Mouse (Mus musculus) inflammation-experienced regulatory T-cells, adult 6 months (primary cell): ENCODE results near the gene Arl5c. TPM values are rescaled to one million over a fixed set of nuclear protein-coding genes. Genes with fewer than 3 reads are reported as not detected.
A peak's percentile ranks its signal among the peaks of the same experiment; 100 is the strongest.

ENCODE experiments used
- ATAC-seq: one replicate; pipeline ENCODE4 v1.8.0; 2017
- polyA plus RNA-seq, 3 experiments: library from polyadenylated mRNA; unstranded; fragments of 100-300 nt; shearing (Covaris generic); gene quantifications; one replicate each; pipeline ENCODE4 v1.2.1; 2017

Gene Arl5c
- polyA plus RNA-seq, 3 experiments from 2014 or later, result 43.8 to 60.5 (median 53.2) TPM

DNA sequence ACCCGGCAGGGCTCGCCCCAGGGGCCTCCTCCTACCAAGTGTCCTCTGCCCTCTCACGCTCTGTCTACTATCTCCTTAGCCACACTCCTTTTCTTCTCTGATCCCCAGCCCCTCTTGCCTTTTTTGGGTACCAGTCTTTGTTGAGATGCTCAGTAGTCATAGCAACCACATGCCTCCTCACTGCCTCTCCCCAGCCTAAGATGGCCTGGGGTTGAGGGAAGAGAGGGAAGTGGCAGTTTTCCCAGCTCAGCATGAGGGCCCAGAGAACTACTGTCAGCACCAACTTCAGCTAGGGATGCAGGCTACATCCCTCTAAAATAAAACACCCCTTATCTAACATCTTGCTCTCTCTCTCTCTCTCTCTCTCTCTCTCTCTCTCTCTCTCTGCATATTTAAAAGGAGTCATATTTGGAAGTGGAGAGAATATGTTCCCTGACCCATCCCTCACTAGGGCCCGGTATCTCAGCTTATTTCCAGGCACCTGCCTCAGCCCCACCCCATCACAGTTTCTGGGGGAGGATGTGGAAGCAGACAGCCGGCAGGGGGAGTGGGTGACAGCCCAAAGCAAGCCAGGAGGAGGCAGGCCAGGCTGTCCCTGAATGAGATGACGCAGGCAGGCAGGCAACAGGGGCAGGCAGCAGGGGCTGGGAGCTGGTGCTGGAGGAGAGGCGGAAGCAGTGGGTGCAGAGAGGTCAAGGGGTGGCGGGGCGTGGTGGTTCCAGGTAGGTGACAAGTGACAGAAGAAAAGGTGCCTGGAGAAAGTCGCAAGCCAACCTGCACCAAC, 23.1 kb upstream of the Arl5c start:
- peak; percentile 54 for ATAC-seq

DNA sequence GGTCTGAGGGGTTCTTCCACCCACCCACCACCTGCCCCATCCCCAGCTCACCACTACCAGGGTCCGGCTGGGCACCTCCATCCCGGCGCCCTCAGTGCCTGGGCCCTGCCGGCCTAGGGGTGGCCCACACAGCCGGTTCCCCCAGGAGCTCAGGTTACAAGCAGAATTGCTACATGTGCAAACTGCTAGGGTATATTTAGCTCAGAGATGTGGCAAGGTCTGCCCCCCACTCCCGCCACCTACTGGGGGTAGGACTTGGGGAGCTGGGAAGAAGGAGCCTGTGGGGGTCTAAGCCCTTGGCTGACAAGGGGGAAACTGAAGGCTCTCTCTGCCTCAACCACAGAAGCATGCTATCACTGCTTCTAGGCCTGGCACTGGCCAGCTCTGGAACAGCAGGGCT, 22.2 kb upstream of the Arl5c start:
- ATAC-seq, result no peak

DNA sequence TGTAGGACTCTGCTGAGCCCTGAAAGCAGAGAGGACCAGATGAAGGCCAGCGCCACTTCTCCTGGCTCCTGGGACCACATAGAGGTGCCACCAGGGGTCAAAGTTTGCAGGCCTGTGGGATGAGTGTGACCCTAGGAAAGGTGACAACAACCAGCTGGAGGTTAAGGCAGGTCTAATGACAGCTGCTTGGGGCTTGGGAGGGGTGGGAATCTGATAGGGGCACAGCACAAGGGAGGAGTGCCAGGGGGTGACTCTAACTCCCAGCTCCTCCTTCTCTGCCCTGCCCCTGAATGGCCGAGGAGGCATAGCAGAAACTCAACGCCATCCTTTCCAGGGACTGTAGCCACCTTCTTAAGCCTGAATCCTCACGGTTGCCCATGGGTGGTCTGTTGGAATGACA, 20.8 kb upstream of the Arl5c start:
- ATAC-seq, result no peak

DNA sequence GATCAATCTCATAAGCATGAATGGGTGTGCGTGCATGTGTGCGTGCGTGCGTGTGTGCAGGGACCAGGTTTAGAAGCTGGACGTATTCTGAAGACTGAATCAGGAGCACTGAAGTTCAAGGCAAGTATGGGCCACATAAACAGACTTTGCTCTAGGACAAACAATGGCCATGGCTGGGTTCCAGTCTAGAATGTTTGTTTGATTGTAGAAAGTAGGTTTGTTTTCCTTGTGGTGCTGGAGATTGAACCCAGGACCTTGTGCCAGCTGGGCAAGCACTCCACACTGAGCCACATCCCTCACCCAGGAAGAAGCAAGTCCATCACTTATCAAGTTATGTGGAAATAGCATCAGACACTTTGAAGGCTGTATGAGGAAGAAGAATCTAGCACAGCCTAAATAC, 20.2 kb upstream of the Arl5c start:
- ATAC-seq, result no peak

DNA sequence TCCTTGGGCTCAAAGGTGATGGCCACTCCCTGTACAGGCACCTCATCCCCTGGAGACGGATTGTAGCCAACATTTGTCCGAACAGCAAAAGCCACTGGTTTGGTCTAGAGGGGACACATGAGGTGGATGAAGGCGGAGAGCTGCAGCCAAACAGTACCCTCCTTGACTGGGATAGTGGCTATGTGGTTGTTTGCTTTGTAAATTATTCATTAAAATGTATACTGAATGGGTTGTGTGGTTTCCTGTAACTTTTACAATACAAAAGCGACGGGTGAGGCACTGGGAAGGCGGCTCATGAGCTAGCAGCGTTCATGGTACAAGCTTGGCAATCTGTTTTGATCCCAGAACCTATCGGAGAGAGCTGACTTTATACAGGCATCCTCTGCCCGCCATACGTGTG, 16.9 kb upstream of the Arl5c start:
- no peak for ATAC-seq

DNA sequence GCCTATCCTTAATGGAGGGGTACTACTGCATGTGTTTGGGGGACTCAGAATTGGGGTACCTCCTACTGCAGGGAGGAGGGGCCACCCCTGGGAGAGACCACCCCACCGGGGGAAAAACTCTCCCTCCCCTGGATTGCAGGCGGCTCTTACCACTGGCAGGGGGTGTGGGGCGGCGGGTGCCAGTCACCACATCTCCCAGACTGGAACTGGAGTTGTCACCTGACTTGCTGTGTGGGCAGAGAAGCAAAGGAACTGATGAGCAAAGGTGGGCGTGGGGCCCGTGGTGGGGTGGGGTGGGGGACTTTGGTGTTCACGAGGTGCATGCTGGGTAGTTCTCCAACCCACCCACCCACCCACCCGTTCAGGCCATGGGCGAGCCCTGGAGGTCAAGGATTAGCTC, 15.7 kb upstream of the Arl5c start:
- ATAC-seq, result no peak

DNA sequence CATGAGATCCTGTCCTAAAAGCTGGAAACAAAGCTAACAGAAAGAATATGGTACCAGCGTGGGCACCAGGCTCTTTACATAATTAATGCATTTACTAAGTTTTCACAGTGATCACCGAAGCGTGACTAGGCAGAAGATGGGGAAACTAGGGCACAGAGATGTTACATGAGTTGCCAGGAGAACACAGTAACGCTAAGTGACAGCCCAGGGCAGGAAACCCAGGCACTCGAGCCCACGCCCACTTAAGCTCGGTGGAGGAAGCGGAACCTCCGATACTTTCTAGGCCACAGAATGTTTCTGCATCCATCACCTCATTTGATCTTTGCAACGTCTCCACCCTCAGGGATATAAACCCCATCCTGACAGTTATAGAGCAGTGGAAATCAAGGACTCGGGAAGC, 12.1 kb upstream of the Arl5c start:
- ATAC-seq, result peak; percentile 54

DNA sequence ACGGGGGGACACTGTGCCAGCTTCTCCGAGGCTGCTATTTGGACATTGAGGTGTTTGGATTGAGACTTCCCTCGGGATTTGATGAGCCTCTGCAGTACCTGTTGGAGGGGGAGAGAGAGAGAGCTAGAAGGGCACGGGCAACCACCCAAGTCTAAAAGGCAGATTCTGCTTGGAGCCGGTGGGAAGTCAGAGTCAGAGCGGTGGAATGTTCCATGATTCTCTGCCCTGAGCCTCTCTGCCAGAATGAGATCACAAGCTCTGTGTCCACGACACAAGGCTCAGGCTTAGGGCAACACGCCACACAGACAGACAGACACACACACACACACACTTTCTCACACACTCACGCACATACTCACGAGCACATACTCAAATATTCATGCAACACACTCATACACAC, 9.7 kb upstream of the Arl5c start:
- ATAC-seq, result no peak

DNA sequence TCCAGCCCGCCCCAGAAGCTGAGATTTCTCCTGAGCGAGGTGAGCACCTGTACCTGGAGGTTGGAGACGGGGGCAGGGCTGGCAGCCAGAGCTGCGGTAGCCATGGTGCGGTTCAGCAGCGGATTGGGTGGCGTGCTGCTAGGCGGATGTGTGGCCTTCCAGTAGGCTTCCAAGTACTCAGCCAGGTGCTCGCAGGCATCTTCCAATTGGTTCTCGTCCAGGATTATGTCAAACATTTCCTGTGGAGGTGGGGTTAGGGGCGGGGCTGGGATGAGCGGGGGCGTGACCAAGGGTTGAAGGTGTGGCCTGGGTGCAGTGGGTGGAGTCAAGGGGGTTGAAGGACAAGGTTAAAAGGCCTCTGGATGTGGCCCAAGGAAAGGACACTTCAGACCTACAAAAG, 9.1 kb upstream of the Arl5c start:
- no peak for ATAC-seq

DNA sequence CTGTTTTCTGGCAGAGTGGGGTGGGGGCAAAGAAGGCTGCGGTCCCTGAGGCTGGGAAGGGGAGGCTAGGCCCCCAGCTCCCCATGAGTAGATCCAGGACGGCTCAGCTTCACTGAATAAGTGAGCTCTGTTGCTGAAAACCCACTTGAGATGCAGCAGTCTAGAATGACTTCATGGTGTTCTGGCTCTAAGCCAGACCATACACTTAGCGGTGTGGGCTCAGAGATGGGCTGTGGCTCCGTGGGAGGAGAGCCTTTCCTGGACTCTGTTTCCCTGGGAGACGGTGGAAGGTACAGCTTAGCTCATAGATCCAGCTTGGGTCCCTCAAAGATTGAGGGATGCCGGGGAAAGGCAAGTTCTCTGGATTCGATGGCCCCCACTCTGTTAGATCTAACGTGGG, 8.2 kb upstream of the Arl5c start:
- ATAC-seq, result no peak

DNA sequence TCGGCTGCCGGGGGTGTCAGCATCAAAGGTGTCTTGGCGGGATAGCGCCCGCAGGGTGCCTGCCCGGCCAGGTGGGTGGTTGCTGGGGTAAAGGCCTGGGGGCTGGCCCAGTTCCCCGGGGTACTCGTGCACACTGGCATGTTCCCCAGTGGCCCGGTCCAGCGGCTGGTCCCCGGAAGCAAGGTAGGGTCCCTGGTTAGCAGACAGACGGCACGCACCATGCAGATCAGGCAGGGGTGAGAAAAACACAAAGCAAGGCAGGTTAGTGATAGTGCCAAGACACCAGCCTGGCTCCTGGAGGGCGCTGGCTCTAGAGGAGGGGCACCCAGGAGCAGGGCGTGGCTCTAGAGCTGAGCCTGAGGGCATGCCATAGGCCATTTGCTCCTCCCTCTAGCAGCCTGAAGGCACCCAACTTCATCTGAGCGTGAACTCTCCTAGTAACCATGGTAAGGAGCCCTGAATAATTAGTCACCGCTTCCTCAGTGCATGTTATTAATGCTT, 7.2 kb upstream of the Arl5c start:
- ATAC-seq, result no peak

DNA sequence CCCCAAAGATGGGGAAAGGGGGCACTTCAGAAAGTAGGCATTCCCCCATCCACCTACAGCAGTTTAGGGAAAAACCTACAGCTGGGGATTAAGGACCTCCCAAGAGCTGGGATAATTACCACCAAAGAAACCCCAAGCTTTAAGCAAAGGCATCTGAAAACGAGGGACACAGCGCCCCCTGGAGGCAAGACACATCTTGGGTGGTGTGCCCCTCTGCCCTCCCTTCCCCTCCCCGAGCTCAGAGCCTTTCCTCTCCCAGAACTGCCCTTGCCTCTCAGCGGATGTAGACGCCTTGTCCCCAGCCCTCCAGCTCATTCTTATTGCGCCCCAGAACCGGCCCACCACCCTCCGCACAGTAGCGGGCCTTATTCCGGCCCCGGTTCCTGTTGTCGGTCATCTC, 6.6 kb upstream of the Arl5c start:
- ATAC-seq, result no peak

DNA sequence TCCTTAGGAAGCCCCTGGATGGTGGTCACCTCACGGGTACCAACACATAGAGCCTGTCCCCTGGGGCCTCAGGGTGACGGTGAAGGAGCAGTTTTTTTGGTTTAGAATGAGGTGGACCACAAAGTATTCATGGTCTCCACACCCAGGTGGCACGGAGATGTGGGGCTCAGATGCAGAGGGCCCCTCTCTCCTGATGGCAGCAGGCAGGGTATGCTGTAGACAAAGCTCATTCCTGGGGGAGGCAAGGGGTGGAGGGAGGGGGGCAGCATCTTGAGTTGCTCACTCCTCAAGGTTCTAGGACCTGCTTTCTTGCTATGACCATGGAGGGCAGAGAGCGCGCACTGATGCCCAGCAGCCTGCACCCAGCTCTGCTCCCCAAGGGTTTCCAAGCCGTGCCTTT, 6.0 kb upstream of the Arl5c start:
- ATAC-seq, result no peak

DNA sequence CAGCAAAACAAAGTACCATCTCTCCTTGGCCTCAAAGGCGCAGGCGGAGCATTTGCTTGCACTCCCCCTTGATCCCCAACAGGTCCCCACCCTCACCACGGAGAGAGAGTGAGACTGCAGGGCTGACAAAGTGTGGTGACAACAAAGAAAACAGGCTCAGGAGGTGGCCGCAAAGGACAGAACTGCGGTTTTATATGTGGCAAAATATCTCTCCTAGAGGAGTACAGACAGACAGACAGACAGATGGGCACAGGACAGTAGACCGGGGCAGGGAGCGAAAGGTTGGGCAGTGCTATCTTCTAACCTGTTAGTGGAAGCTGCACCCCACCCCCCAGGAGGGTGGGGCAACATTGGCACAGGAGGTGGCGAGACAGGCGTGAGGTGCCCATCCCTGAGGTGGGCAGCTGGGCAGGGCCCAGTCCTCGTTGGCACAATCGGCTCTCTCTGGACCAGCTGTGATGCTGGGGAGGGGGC, 5.4 kb upstream of the Arl5c start:
- no peak for ATAC-seq

DNA sequence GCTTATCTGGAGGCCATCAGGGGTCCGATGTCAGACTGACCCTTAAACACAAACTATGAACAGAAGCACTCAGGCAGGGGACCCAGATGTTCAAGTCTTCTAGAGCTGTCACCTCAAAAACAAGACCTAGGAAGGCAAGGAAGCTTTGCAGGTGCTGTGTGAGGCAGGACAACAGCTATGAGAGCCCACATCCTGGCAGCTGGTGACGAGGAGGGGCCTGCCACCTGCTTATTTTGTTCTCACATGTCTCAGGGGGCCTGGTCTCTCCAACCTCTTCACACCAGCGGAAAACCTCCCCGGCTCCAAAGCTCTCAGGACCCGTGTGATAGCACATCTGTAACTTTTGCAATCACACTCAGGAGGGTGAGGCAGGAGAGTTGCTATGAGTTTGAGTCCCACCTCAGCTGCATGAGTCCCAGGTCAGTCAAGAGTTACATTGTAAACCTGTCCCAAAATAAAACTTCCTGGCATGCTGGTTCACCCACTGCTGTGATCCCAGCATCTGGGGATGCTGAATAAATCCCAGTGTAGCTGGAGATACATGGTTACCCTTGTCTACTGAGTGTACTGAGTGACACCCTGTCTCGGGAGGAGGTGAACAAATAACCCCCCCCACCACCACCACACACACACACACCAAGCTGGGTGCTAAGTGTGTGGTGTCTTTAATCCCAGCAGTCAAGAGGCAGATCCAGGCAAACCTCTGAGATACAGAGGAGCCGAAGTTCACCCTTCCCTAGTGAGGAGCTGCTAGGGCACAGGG, 4.6 kb upstream of the Arl5c start:
- ATAC-seq, result peak; percentile 50

DNA sequence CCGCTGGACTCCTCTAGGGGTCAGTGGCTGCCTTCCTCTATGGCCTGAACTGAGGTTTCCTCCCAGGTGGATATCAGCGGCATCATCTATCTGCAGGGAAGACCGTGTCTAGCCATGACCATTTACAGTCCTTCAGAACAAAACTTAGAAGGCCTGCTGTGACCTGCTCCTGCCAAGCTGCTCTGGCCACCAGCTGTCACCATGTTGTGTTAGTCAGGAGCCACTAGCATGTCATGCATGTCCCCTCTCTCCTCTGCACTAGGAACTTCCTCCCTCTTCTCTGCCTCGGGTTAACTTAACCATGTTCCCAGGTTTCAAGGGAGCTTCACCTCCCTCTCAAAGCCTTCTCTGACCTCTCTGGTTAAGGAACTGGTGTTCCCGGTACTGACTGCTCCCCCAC, 3.8 kb upstream of the Arl5c start:
- ATAC-seq, result no peak

DNA sequence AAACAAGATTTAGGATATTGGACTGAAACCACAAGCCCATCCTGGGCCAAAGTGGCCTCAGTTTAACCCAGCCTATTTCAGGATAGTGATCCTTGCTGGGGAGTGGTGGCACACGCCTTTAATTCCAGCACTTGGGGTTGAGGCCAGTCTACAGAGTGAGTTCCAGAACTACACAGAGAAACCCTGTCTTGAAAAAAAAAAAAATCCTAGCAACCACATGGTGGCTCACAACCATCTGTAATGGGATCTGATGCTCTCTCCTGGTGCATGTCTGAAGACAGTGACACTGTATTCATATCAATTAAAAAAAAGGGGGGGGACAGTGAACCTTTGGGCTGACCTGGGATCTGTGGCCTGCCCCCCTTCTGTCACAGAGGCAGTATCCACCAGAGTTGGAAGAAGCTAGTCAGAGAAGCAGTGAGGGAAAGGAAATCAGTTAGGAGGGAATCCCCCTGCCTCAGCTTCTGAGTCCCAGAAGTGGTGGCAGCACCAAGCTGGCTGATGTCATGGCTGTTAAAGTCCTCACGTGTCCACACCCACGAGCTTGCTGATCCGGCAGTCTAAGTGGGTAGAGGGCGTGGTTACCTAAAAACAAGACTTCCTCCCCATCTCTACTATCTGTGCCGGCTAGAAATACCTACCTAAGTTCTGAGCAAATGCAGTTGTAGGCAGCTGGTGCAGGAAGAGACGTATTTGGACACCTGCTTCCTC, 3.1 kb upstream of the Arl5c start:
- ATAC-seq, result peak; percentile 77

DNA sequence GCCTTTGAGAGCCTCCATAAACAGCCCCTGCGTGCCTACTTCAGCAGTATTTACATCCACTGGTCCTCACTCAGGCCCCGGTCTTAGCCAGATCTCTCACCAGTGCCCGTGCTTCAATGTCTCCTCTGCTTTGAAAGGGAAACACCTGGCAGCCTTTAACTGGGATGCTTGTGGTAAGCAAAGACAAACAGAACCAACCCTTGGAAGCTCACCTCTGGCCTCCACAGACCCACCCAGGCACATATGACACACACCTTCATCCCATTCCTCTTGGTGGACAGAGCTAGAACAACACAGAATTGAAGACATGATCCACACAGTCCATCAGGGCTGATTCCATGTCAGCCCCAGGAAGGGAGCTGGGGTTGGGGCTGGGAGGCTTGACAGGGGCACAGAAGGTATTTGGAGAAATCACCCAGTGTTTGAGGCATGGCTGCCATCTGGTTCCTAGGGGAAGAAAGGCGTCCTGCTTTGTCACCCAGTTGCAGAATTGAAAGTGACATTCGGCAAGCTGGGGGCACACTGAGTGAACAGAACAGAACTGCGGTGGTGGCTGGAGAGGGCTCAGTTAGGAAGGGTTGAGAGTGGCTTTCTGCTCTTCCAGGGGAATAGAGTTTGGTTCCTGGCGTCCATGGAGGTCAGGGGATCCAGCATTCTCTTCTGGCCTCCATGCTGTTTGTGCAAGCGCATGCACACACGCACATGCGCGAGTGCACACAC, 2.3 kb upstream of the Arl5c start:
- ATAC-seq, result no peak

DNA sequence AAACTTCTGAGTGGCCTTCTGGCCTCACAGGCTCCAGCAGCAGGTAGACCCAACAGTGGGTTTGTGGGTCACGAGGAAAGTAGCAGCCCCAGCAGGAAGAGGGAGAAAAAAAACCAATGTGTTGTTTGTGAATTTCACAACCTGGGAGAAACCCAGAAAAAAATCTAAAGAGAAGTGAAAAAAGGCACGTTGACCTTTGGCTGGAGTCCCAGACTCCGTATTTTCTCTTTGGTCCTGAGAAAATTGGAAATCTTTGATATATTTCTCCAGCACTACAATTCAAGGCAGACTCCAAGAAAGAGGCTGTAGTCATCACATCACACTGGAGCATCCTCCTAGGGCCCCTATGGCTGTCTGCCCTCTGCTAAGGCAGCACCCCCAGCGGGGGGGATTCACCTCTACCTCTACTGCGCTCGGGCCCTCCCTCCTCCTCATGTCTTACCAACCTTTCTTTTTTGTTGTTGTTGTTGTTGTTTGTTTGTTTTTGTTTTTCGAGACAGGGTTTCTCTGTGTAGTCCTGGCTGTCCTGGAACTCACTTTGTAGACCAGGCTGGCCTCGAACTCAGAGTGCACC, 1.5 kb upstream of the Arl5c start:
- no peak for ATAC-seq

DNA sequence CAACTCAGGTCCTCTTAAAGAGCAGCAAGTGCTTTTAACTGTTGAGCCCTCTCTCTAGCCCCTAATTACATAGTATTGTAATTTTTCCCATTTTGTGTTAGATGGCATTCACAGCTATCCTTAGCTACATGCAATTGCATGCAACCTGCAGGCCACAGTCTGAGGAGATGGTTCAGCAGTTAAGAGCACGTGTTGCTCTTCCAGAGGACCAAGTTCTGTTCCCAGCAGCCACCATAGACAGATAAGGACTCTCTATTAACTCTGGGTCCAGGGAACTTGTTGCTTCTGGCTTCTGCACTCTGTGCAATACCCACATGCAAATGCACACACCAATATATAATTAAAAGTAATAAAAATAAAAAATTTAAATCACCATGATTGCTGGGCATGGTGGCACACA, 710 bp upstream of the Arl5c start:
- no peak for ATAC-seq

DNA sequence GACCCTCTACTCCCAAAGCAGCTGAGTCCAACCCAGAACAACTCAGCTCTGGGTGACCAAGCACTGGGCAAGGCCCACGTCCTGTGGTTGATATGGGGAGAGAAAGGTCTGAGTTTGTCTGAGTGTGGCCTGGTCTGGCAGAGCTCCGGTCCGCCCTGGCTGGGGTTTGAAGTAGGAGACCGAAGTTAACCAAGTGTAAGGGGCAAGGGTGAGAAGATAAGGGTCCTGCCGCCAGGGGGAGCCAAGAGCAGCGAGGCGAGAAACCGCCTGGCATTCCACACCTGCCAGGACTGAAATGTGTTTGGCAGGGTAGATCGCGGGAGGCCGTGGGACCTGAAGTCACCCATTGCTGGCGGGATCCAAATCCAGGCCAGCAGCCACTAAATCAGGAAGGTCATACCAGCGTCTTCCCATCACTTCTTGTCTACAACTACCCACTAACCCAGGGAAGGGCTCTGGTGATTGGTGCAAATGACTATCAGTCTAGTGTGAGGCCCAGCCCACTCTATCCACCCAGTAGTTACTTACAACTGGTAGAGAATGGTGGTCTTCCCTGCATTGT, 1.4 kb downstream of the Arl5c start:
- peak; percentile 31 for ATAC-seq

DNA sequence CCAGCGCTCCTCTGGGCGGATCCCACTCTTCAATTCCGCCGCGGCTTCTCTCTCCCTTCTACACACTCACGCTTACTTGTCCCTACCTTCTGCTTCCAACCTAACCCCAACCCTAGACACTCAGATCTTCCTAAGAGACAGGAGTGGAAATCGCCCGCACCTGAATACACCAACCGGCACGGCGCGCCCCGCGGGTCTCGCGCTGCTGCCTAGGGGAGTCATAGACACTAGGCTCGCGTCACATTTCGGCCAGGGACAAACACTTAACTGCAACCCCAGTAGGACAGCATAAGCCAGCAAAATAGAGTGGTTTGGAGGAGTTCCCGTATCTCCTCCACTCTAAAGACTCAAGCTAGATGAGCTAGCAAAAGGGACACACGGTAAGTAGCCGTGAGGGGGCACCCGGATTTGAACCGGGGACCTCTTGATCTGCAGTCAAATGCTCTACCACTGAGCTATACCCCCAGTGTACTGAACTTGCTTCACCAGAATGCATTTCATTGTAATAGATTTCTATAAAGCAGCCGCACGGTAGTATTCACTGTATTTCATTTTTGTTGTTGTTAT, 7.4 kb downstream of the Arl5c start:
- ATAC-seq, result peak; percentile 75
